In the genomic region with DNA sequence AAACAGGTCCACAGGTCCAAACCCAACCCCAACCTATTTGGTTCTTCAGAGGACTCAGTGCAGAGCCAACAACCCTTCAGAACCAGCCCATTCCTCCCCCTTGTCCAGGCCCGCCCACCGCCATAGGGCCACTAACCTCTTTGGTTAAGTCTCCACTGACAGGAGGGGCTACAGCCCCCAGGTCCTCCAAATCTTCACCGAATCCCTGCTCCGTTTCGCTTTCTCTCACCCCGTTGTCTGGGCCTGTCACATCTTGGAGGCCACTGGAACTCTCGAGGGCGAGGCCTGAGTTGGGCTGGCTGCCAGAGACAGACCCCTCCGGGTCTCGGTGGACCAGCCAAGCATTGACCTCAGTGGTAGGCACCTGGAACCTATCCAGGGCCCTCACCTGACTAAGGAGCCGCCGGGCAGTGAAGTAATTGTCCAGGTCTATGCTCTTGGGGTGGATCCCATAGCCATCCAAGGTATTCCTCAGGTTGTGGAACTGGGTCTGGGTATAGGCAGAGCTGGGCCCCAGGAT, we compare ENCODE assay signal across 7 mouse cellular contexts. TPM values are rescaled to one million over a fixed set of nuclear protein-coding genes. Genes with fewer than 3 reads are reported as not detected.
DNase-seq lines count a peak whose midpoint lies in the region; ATAC-seq and TF ChIP-seq lines count a peak whose summit lies in the region.

No protein-coding gene starts in this region.

- peaks cover 46% of the 10 kb centered on the region for H3K36me3 ChIP-seq in megakaryocyte, embryonic 14.5 days (replicated peaks; ENCODE audit: low read length)
- H3K36me3 ChIP-seq in forebrain, postnatal 0 days (ENCODE audit: insufficient read depth): peaks cover 15% of the 10 kb centered on the region
- H3K36me3 ChIP-seq in midbrain, embryonic 14.5 days (ENCODE audit: control insufficient read depth, insufficient read depth, low read length): peaks cover 31% of the 10 kb centered on the region

- H3K9me3 ChIP-seq in megakaryocyte, embryonic 14.5 days: no peaks in the 10 kb centered on the region
- no peaks in the 10 kb centered on the region for H3K9me3 ChIP-seq in forebrain, postnatal 0 days (ENCODE audit: low read length)
- H3K9me3 ChIP-seq in midbrain, embryonic 14.5 days (ENCODE audit: control insufficient read depth, low read length): no peaks in the 10 kb centered on the region

- peak overlapping the region; percentile 29 for H3K4me3 ChIP-seq in megakaryocyte, embryonic 14.5 days (replicated peaks)
- H3K4me3 ChIP-seq in forebrain, postnatal 0 days (ENCODE audit: low read depth, low read length): no peak overlapping the region
- H3K4me3 ChIP-seq in midbrain, embryonic 14.5 days (replicated peaks; ENCODE audit: low read depth, low read length): no peak overlapping the region

- peaks cover 76% of the 10 kb centered on the region for H3K4me1 ChIP-seq in megakaryocyte, embryonic 14.5 days
- H3K4me1 ChIP-seq in forebrain, postnatal 0 days (ENCODE audit: insufficient read depth): peaks cover 18% of the 10 kb centered on the region
- H3K4me1 ChIP-seq in midbrain, embryonic 14.5 days (ENCODE audit: control insufficient read depth, insufficient read depth, low read length): peaks cover 62% of the 10 kb centered on the region

- DNase-seq in forebrain, postnatal 0 days: no peak
- peak; percentile 34 to 36 for DNase-seq in kidney, adult 8-10 months
- DNase-seq in midbrain, embryonic 14.5 days: no peak
- no peak for DNase-seq in T-cell, adult 2 months (ENCODE audit: low spot score)

- no peak overlapping the region for H3K27ac ChIP-seq in forebrain, postnatal 0 days (ENCODE audit: low read depth, low read length)
- no peak overlapping the region for H3K27ac ChIP-seq in midbrain, embryonic 14.5 days (replicated peaks; ENCODE audit: low read depth, low read length)

- H3K27me3 ChIP-seq in megakaryocyte, embryonic 14.5 days (replicated peaks): no peaks in the 10 kb centered on the region
- H3K27me3 ChIP-seq in forebrain, postnatal 0 days (ENCODE audit: insufficient read depth, low read length): no peaks in the 10 kb centered on the region
- H3K27me3 ChIP-seq in midbrain, embryonic 14.5 days (ENCODE audit: control insufficient read depth, insufficient read depth, low read length): no peaks in the 10 kb centered on the region

- ATAC-seq in megakaryocyte, adult 5-6 weeks (ENCODE audit: poor library complexity, severe bottlenecking): no peak
- ATAC-seq in forebrain, postnatal 0 days: no peak
- no peak for ATAC-seq in midbrain, embryonic 14.5 days (ENCODE audit: low FRiP score, low TSS enrichment)
- ATAC-seq in megakaryocyte-erythroid progenitor cell, adult 5-6 weeks (replicated peaks; ENCODE audit: low FRiP score, low TSS enrichment, poor library complexity, severe bottlenecking): no peak

- H3K9ac ChIP-seq in forebrain, postnatal 0 days: no peak overlapping the region
- H3K9ac ChIP-seq in midbrain, embryonic 14.5 days (replicated peaks; ENCODE audit: low read length): no peak overlapping the region; the same call in 1 of the 2 replicates

- TF ChIP-seq CTCF in forebrain, postnatal 0 days (IDR thresholded peaks at IDR 0.05; ENCODE audit: low read depth): no peak

- 0 out of 2 replicates have a peak overlapping the region, but pooled peaks have one; percentile 26 for H3K4me2 ChIP-seq in forebrain, postnatal 0 days (ENCODE audit: low read depth)
- peak overlapping the region; percentile 97 for H3K4me2 ChIP-seq in midbrain, embryonic 14.5 days (ENCODE audit: low read length)

- 74% methylated on average over 12 of the region's 12 CpGs for WGBS in forebrain, postnatal 0 days
- WGBS in midbrain, embryonic 14.5 days: 84% methylated on average over 12 of the region's 12 CpGs

RNA-seq across cellular contexts. Expression of gene Nfe2l1, which starts 2.6 kb away (rescaled TPM):
- 28.9 and 34.9 TPM in 2 replicates for polyA plus RNA-seq in megakaryocyte, embryonic 14.5 days (2012; ENCODE audit: insufficient read depth, low replicate concordance)
- 30.0 and 32.6 TPM in 2 replicates for total RNA-seq in megakaryocyte, adult 5-6 weeks (2015)
- total RNA-seq in megakaryocyte, adult 5-6 weeks (2017): 30.2 and 31.1 TPM in 2 replicates
- total RNA-seq in forebrain, postnatal 0 days (2014; rRNA removed): 46.5 and 57.4 TPM in 2 replicates
- 47.3 and 62.4 TPM in 2 replicates for polyA plus RNA-seq in forebrain, postnatal 0 days (2015; fragmentation: Nextera tagmentation; extraction: Ambion mirVana)
- 40.1 and 46.3 TPM in 2 replicates for polyA plus RNA-seq in midbrain, embryonic 14.5 days (2014; fragmentation: Nextera tagmentation; extraction: Ambion mirVana)
- 22.2 and 53.3 TPM in 2 replicates for total RNA-seq in megakaryocyte-erythroid progenitor cell, adult 5-6 weeks (2014; fragmentation: Nextera tagmentation)
- total RNA-seq in megakaryocyte-erythroid progenitor cell, adult 5-6 weeks (2017): 27.3 and 47.5 TPM in 2 replicates

RNA-seq across cellular contexts. Expression of gene Copz2, which starts 22.5 kb away (rescaled TPM):
- polyA plus RNA-seq in megakaryocyte, embryonic 14.5 days (2012; ENCODE audit: insufficient read depth, low replicate concordance): 3.4 TPM in 1 of 2 replicates, not detected in the other
- 2.0 and 4.2 TPM in 2 replicates for total RNA-seq in megakaryocyte, adult 5-6 weeks (2015)
- 0.28 and 0.92 TPM in 2 replicates for total RNA-seq in megakaryocyte, adult 5-6 weeks (2017)
- 5.8 and 7.1 TPM in 2 replicates for total RNA-seq in forebrain, postnatal 0 days (2014; rRNA removed)
- 14.8 and 14.9 TPM in 2 replicates for polyA plus RNA-seq in forebrain, postnatal 0 days (2015; fragmentation: Nextera tagmentation; extraction: Ambion mirVana)
- 6.5 and 16.0 TPM in 2 replicates for polyA plus RNA-seq in midbrain, embryonic 14.5 days (2014; fragmentation: Nextera tagmentation; extraction: Ambion mirVana)
- not detected in 2 replicates for total RNA-seq in megakaryocyte-erythroid progenitor cell, adult 5-6 weeks (2014; fragmentation: Nextera tagmentation)
- 1.0 and 3.2 TPM in 2 replicates for total RNA-seq in megakaryocyte-erythroid progenitor cell, adult 5-6 weeks (2017)

RNA-seq across cellular contexts. Expression of gene Cbx1, which starts 38.2 kb away (rescaled TPM):
- polyA plus RNA-seq in megakaryocyte, embryonic 14.5 days (2012; ENCODE audit: insufficient read depth, low replicate concordance): 12.8 and 33.7 TPM in 2 replicates
- 37.7 and 39.2 TPM in 2 replicates for total RNA-seq in megakaryocyte, adult 5-6 weeks (2015)
- 60.2 and 60.5 TPM in 2 replicates for total RNA-seq in megakaryocyte, adult 5-6 weeks (2017)
- 57.0 and 62.4 TPM in 2 replicates for total RNA-seq in forebrain, postnatal 0 days (2014; rRNA removed)
- polyA plus RNA-seq in forebrain, postnatal 0 days (2015; fragmentation: Nextera tagmentation; extraction: Ambion mirVana): 53.7 and 55.6 TPM in 2 replicates
- polyA plus RNA-seq in midbrain, embryonic 14.5 days (2014; fragmentation: Nextera tagmentation; extraction: Ambion mirVana): 73.9 and 76.4 TPM in 2 replicates
- 91.7 and 97.1 TPM in 2 replicates for total RNA-seq in megakaryocyte-erythroid progenitor cell, adult 5-6 weeks (2014; fragmentation: Nextera tagmentation)
- 120 and 130 TPM in 2 replicates for total RNA-seq in megakaryocyte-erythroid progenitor cell, adult 5-6 weeks (2017)

RNA-seq across cellular contexts. Expression of gene Snx11, which starts 49.8 kb away (rescaled TPM):
- 6.3 and 9.8 TPM in 2 replicates for polyA plus RNA-seq in megakaryocyte, embryonic 14.5 days (2012; ENCODE audit: insufficient read depth, low replicate concordance)
- total RNA-seq in megakaryocyte, adult 5-6 weeks (2015): 8.3 and 10.3 TPM in 2 replicates
- 25.5 and 27.4 TPM in 2 replicates for total RNA-seq in megakaryocyte, adult 5-6 weeks (2017)
- total RNA-seq in forebrain, postnatal 0 days (2014; rRNA removed): 59.2 and 68.8 TPM in 2 replicates
- polyA plus RNA-seq in forebrain, postnatal 0 days (2015; fragmentation: Nextera tagmentation; extraction: Ambion mirVana): 32.7 and 37.1 TPM in 2 replicates
- 25.8 and 29.6 TPM in 2 replicates for polyA plus RNA-seq in midbrain, embryonic 14.5 days (2014; fragmentation: Nextera tagmentation; extraction: Ambion mirVana)
- total RNA-seq in megakaryocyte-erythroid progenitor cell, adult 5-6 weeks (2014; fragmentation: Nextera tagmentation): 13.4 and 26.0 TPM in 2 replicates
- 7.4 and 9.7 TPM in 2 replicates for total RNA-seq in megakaryocyte-erythroid progenitor cell, adult 5-6 weeks (2017)

Comparison
In these comparisons a context has a peak if more than half of its experiments do, and no peak if none do; other contexts are left out.
1. DNase-seq: peak in kidney, adult 8-10 months (2 of 2); none in forebrain, postnatal 0 days (single experiment), midbrain, embryonic 14.5 days (single experiment) and T-cell, adult 2 months (single experiment).